Mouse (Mus musculus) R1 (cell line): Measurements from ENCODE around the gene Rab22a.
"Not testable (repeated sequence)": the region's sequence is repeated elsewhere in the genome, so short reads cannot be mapped to it uniquely, and the experiment has no call there.

Source experiments
- DNase-seq: peaks from one replicate; pipeline ENCODE4 v3.0.0-alpha.2; 2018; ENCODE audit warnings: low read depth, low spot score

The Rab22a gene

DNA sequence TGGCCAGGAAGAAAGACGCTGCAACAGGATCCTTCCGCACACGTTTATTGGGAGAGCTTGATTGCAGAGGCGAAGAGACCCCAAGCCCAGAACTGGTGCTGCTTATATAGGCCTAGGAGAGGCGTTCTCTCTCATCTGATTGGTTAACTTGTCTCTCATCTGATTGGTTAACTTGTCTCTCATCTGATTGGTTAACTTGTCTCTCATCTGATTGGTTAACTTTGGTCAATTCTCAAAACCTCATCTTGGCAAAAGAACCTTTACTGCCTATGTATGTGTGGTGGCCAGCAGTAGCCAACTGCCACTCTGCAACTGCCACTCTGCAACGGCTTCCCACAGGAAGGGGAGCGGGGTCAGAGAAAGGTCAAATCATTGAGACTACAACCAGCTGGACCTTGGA lies 59.6 kb downstream of the Rab22a start, which contains the start of gene 1700010B08Rik:
1700010B08Rik (plus strand) TSS at position 301 of the 400 bp plus-strand sequence.
- DNase-seq = not testable (repeated sequence)

GRCm38 (mm10) chr2:173722251-173722857 lies 62.8 kb downstream of the Rab22a start:
- no peak for DNase-seq

DNA sequence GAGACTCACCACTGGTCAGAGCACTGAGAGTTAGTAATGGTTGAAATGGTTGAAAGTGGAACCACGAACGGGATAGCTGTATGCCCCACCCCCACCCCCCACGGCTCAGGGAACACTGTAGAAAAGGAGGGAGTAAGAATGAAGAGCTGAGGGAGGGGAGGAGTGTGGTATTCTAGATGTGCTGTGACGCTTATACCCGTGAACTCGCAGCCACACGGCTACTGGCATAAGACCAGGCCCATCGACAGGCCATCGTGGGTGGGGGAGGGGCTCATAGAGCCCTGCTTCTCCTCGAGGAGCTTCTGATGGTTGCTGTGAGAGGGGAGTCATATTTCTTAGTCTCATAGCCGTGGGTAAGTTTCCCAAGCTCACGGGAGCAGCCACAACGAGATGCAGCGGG lies 64.8 kb downstream of the Rab22a start:
- DNase-seq = no peak

DNA sequence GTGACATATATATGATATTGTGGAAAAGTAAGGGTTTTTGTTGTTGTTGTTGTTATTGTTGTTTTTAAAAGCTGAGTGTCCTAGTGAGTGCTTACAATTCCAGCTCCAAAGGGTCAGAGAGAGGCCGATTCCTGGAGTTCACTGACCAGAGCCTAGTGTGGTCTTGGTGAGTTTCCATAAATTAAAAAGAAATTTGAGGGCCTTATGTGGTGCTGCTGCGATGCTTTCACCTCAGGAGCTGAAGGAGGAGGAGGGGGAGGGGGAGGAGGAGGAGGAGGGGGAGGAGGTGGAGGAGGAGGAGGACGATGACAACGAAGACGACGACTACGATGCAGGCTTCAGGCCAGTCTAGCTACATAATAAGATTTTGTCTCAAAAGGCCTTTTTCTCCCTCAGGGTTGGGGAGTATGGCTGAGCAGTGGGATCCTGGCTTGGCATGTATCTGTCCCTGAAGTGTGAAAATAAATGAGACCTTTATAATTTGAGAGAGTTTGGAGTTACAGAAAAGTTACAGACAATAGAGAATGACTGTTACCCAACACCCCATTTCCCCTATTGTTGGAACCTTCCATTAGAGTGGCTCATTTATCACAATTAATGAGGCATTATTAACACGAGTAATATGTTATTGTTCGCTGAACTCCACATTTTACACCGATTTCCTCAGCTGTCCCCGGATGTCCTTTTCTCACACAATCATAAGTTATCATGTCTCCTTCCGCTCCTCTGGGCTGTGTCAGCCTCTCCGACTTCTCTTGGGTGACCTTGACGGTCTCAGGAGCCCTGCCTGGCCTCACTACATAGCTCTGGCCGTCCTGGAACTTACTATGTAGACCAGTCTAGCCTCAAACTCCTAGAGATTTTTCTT lies 65.6 kb downstream of the Rab22a start:
- no peak for DNase-seq

DNA sequence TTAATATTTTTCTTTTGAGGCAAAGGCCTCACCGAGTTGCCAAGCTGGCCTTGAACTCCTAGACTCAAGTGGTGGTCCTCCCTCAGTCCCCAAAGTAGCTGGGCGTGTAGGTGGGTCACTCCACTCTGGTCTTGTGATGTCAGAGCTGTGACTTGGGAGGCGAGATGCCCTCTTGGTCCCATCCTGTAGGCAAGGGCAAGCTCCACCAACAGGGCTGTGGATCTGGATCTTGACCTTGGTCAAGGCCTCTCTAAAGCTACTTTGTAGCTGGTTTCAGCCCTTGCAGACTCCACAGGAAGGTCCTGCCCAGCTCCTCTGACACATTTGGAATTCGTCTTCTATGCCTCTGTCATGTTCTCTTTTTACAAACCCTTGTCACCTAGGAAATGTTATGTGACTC lies 66.3 kb downstream of the Rab22a start:
- no peak for DNase-seq

GRCm38 (mm10) chr2:173730444-173730966 lies 70.9 kb downstream of the Rab22a start:
- peak; percentile 56 for DNase-seq

- no peak for DNase-seq
These were observed 74.9 kb downstream of the Rab22a start for GRCm38 (mm10) chr2:173734426-173734825.

DNA sequence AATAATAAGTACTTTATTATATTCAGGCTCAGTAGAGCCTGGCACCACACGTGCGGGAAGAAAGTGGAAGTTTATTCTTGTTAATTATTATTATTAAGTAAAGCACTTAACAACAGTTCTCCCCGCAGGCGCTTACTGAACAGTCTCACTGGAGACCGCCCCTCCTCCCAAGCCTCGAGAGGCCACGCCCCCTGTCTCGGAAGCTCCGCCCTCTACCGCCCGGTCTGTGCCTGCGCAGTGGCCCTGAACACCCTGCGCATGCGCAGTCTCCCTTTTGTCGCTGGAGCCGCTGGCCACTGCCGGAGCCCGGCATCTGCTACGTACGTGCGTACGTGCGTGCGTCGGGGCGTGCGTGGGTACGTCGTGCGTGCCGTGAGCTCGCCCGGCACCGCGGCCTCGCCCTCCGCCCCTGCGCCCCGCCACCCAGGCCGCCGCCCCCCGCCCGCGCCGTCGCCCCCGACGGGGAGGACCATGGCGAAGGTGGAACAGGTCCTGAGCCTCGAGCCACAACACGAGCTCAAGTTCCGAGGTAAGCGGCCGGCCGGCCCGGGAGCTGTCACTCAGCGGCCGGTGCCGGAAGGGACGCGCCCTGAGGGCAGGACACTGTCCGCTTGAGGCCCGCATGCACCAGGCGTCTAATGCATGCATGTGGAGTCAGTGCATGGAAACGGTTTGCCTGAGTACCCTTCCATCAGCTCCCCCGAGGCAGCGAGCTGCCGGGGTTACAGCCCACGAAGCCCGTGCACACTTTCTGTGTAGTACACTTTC lies 77.8 kb downstream of the Rab22a start, which contains the start of gene Vapb:
Vapb (plus strand) TSS at position 290 of the 768 bp plus-strand sequence.
- peak; percentile 96 for DNase-seq

GRCm38 (mm10) chr2:173738232-173738631 lies 78.7 kb downstream of the Rab22a start:
- no peak for DNase-seq

DNA sequence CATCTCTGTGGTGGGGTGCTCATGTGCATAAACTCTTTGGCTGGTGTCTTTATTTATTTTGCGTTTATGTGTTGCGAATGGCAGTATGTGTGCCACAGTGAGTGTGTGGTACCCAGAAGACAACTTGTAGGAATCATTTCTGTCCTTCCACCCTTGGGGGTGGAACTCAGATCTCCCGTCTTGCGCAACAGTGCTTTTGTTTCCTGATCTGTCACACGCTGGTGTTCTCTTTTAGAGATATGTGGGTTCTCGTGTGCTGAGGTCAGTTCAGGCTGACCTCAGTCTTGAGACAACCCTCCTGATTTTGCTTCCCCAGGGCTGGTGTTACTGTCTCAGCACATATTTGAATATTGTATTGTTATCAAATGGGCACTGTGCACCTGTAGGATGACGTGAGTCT lies 79.5 kb downstream of the Rab22a start:
- no peak for DNase-seq

- no peak for DNase-seq
These were observed 82.5 kb downstream of the Rab22a start for GRCm38 (mm10) chr2:173742090-173742489.

- no peak for DNase-seq
These were observed 83.2 kb downstream of the Rab22a start for GRCm38 (mm10) chr2:173742744-173743143.

- DNase-seq = no peak
These were observed 84.7 kb downstream of the Rab22a start for GRCm38 (mm10) chr2:173744070-173744815.

DNA sequence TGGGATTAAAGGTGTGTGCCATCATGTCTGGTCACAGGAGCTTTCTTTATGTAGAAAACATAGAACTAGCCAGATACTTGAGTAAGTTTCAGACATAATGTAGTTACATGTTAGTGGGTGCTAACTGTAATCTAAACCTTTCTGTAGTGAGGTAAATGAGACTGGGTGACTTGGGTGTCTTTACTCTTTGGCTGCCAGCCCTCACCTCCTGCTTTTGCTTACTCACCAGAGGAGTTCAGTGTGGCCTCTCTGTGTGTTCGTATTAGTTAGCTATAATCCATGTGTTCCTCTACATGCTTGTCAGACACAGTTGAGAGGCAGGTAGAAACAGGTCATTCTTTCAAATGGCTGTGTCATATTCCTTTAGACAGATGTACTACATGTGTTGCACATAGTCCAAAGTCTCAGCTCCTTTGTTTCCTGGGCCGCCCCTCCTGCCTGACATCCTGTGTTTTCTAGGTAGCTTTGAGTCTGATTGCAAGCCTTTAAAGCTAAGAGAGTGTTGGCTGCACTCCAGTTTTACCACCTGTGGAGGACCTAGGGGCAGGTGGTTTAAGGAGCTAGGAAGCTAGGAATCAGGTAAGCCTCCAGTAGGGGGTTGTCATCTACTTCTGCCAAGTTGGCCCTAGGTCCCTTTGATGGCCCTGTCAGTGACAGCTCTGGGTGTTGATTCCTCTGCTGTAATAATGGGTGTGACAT lies 89.5 kb downstream of the Rab22a start:
- DNase-seq = no peak

DNA sequence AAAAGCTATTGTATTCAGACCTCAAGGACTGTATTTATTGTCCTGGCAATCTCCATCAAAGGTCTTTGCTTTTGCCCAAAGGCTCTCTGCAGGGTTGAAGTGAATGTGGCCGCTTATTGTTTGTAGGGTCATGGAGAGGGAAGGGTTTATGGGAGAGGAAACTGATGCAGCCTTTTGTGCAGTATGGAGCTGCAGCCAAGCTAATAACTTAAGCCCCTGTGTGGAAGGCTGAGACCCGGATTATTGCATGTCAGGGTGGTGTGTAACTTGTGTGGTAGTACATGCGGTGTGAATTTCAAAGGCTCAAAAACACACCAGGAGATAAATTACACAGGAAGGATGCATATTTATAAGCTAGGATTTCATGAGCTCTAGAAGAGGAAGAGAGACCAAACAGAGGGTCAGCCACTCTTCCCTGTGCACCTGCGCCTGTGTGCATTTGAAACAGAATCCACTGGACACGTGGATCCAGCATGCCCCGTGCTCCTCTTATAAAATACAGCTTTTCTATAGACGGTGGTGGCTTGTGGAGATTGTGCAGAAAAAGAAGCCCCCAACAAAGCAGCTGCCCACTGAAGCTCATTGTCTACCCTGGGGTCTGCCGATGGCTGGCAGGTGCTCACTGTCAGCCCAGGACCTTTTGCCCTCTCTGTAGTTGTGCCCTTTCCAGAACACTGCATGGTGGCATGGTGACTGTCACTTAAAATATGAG lies 96.0 kb downstream of the Rab22a start:
- DNase-seq = no peak
